Mouse (Mus musculus): ENCODE measurements around the gene Lxn. TPM values are rescaled to one million over a fixed set of nuclear protein-coding genes. Genes with fewer than 3 reads are reported as not detected.
A peak's percentile ranks its signal among the peaks of the same experiment; 100 is the strongest.

Lxn gene
- total and polyA plus RNA-seq, 3 experiments = 30.6 to 92.3 (median 44.2) TPM

GRCm38 (mm10) chr3:67449660-67450059 lies 14.1 kb downstream of the Lxn start:
- Histone ChIP-seq H3K36me3 (replicated peaks) (peaks cover 90% of the 10 kb centered on the region), H3K4me1 (ENCODE audit: insufficient read depth, low read depth, low read length) (no peaks in the 10 kb centered on the region), H3K27me3 (ENCODE audit: insufficient read depth, low read length) (no peaks in the 10 kb centered on the region), H3K9me3 (replicated peaks) (no peaks in the 10 kb centered on the region), H3K4me3 (ENCODE audit: low read depth, low read length) (no peak overlapping the region)
- DNase-seq (ENCODE audit: low spot score) (no peak), ATAC-seq (ENCODE audit: extremely low read depth, insufficient number of reproducible peaks, low FRiP score, poor library complexity, severe bottlenecking) (no peak)
- TF ChIP-seq POLR2AphosphoS5 (IDR thresholded peaks at IDR 0.05; ENCODE audit: insufficient replicate concordance, low read depth, low read length) (no peak), CTCF (IDR thresholded peaks at IDR 0.05; ENCODE audit: low read depth, low read length) (no peak), GATA1 (IDR thresholded peaks at IDR 0.05; ENCODE audit: borderline replicate concordance, low read length) (no peak), TAL1 (conservative IDR thresholded peaks at IDR 0.05; ENCODE audit: low read depth, low read length) (no peak), GATA2 (IDR thresholded peaks at IDR 0.05; ENCODE audit: borderline replicate concordance, low read depth, low read length) (no peak)

- TF ChIP-seq POLR2AphosphoS5 (IDR thresholded peaks at IDR 0.05; ENCODE audit: insufficient replicate concordance, low read depth, low read length) = no peak
- TF ChIP-seq TAL1 (conservative IDR thresholded peaks at IDR 0.05; ENCODE audit: low read depth, low read length) = no peak
- no peak for TF ChIP-seq CTCF (IDR thresholded peaks at IDR 0.05; ENCODE audit: low read depth, low read length)
- no peak for ATAC-seq (ENCODE audit: extremely low read depth, insufficient number of reproducible peaks, low FRiP score, poor library complexity, severe bottlenecking)
- Histone ChIP-seq H3K27me3 (ENCODE audit: insufficient read depth, low read length) (no peaks in the 10 kb centered on the region), H3K9me3 (replicated peaks) (peaks cover 4% of the 10 kb centered on the region), H3K36me3 (replicated peaks) (peaks cover 94% of the 10 kb centered on the region), H3K4me1 (ENCODE audit: insufficient read depth, low read depth, low read length) (no peaks in the 10 kb centered on the region), H3K4me3 (ENCODE audit: low read depth, low read length) (no peak overlapping the region)
- no peak for DNase-seq (ENCODE audit: low spot score)
These were observed 16.6 kb downstream of the Lxn start for GRCm38 (mm10) chr3:67447143-67447542.

- Histone ChIP-seq H3K4me3 (ENCODE audit: low read depth, low read length) (no peak overlapping the region), H3K27me3 (ENCODE audit: insufficient read depth, low read length) (no peaks in the 10 kb centered on the region), H3K36me3 (replicated peaks) (peaks cover 78% of the 10 kb centered on the region), H3K9me3 (replicated peaks) (no peaks in the 10 kb centered on the region), H3K4me1 (ENCODE audit: insufficient read depth, low read depth, low read length) (peaks cover 15% of the 10 kb centered on the region)
- no peak for DNase-seq (ENCODE audit: low spot score)
- no peak for ATAC-seq (ENCODE audit: extremely low read depth, insufficient number of reproducible peaks, low FRiP score, poor library complexity, severe bottlenecking)
- no peak for TF ChIP-seq POLR2AphosphoS5 (IDR thresholded peaks at IDR 0.05; ENCODE audit: insufficient replicate concordance, low read depth, low read length)
- TF ChIP-seq GATA1 (IDR thresholded peaks at IDR 0.05; ENCODE audit: borderline replicate concordance, low read length) = no peak
- TF ChIP-seq TAL1 (conservative IDR thresholded peaks at IDR 0.05; ENCODE audit: low read depth, low read length) = no peak
- no peak for TF ChIP-seq CTCF (IDR thresholded peaks at IDR 0.05; ENCODE audit: low read depth, low read length)
- no peak for TF ChIP-seq GATA2 (IDR thresholded peaks at IDR 0.05; ENCODE audit: borderline replicate concordance, low read depth, low read length)
These were observed 29.7 kb downstream of the Lxn start for GRCm38 (mm10) chr3:67434011-67434410.

GRCm38 (mm10) chr3:67429999-67430380 lies 33.7 kb downstream of the Lxn start, which contains the start of gene Gfm1:
Gene Gfm1, plus strand, starts transcription at chr3:67430096.
- peaks cover 38% of the 10 kb centered on the region for H3K36me3 ChIP-seq (replicated peaks)
- ATAC-seq (ENCODE audit: extremely low read depth, insufficient number of reproducible peaks, low FRiP score, poor library complexity, severe bottlenecking) = peak; percentile 99
- DNase-seq (ENCODE audit: low spot score) = peak; percentile 87
- no peaks in the 10 kb centered on the region for H3K27me3 ChIP-seq (ENCODE audit: insufficient read depth, low read length)
- no peak for TF ChIP-seq GATA1 (IDR thresholded peaks at IDR 0.05; ENCODE audit: borderline replicate concordance, low read length)
- no peak for TF ChIP-seq POLR2AphosphoS5 (IDR thresholded peaks at IDR 0.05; ENCODE audit: insufficient replicate concordance, low read depth, low read length)
- TF ChIP-seq CTCF (IDR thresholded peaks at IDR 0.05; ENCODE audit: low read depth, low read length) = peak; percentile 68
- H3K4me1 ChIP-seq (ENCODE audit: insufficient read depth, low read depth, low read length) = peaks cover 15% of the 10 kb centered on the region
- peak within 1 kb of the TSS; percentile 99 for H3K4me3 ChIP-seq (ENCODE audit: low read depth, low read length)
- peaks cover 12% of the 10 kb centered on the region for H3K9me3 ChIP-seq (replicated peaks)

- Histone ChIP-seq H3K27me3 (ENCODE audit: insufficient read depth, low read length) (no peaks in the 10 kb centered on the region), H3K36me3 (replicated peaks) (peaks cover 33% of the 10 kb centered on the region), H3K4me1 (ENCODE audit: insufficient read depth, low read depth, low read length) (peaks cover 15% of the 10 kb centered on the region), H3K4me3 (ENCODE audit: low read depth, low read length) (peak overlapping the region; percentile 99), H3K9me3 (replicated peaks) (peaks cover 12% of the 10 kb centered on the region)
- ATAC-seq (ENCODE audit: extremely low read depth, insufficient number of reproducible peaks, low FRiP score, poor library complexity, severe bottlenecking) (no peak), DNase-seq (ENCODE audit: low spot score) (no peak)
- TF ChIP-seq POLR2AphosphoS5 (IDR thresholded peaks at IDR 0.05; ENCODE audit: insufficient replicate concordance, low read depth, low read length) = no peak
- no peak for TF ChIP-seq CTCF (IDR thresholded peaks at IDR 0.05; ENCODE audit: low read depth, low read length)
- TF ChIP-seq GATA2 (IDR thresholded peaks at IDR 0.05; ENCODE audit: borderline replicate concordance, low read depth, low read length) = no peak
- TF ChIP-seq TAL1 (conservative IDR thresholded peaks at IDR 0.05; ENCODE audit: low read depth, low read length) = no peak
- TF ChIP-seq GATA1 (IDR thresholded peaks at IDR 0.05; ENCODE audit: borderline replicate concordance, low read length) = no peak
These were observed 34.3 kb downstream of the Lxn start for GRCm38 (mm10) chr3:67429338-67429998.

Other genes with a start within 250 kb of the Lxn start
- not detected in 2 replicates for gene Mlf1, start 89.8 kb downstream of the Lxn start, total RNA-seq (2014; fragmentation: Nextera tagmentation)
- not detected in 2 replicates for gene Mlf1, start 89.8 kb downstream of the Lxn start, total RNA-seq (2017)
- not detected in 2 replicates for gene Mlf1, start 89.8 kb downstream of the Lxn start, polyA plus RNA-seq (2012)
- gene Gm17402, start 88.8 kb downstream of the Lxn start, total RNA-seq (2014; fragmentation: Nextera tagmentation) = not detected in 2 replicates
- not detected in 2 replicates for gene Gm17402, start 88.8 kb downstream of the Lxn start, total RNA-seq (2017)
- gene Gm17402, start 88.8 kb downstream of the Lxn start, polyA plus RNA-seq (2012) = not detected in 2 replicates
- gene Gfm1, start 33.8 kb downstream of the Lxn start, total RNA-seq (2014; fragmentation: Nextera tagmentation) = 74.6 and 84.0 TPM in 2 replicates
- 81.0 and 89.4 TPM in 2 replicates for gene Gfm1, start 33.8 kb downstream of the Lxn start, total RNA-seq (2017)
- gene Gfm1, start 33.8 kb downstream of the Lxn start, polyA plus RNA-seq (2012) = 8.0 and 9.7 TPM in 2 replicates
- gene Rarres1, start 51.6 kb upstream of the Lxn start, total RNA-seq (2014; fragmentation: Nextera tagmentation) = not detected in 2 replicates
- gene Rarres1, start 51.6 kb upstream of the Lxn start, total RNA-seq (2017) = 0.38 and 0.46 TPM in 2 replicates
- not detected in 2 replicates for gene Rarres1, start 51.6 kb upstream of the Lxn start, polyA plus RNA-seq (2012)
- gene Mfsd1, start 118.8 kb upstream of the Lxn start, total RNA-seq (2014; fragmentation: Nextera tagmentation) = 29.5 and 30.1 TPM in 2 replicates
- gene Mfsd1, start 118.8 kb upstream of the Lxn start, total RNA-seq (2017) = 188 and 206 TPM in 2 replicates
- 24.0 and 25.6 TPM in 2 replicates for gene Mfsd1, start 118.8 kb upstream of the Lxn start, polyA plus RNA-seq (2012)